Mouse (Mus musculus): Measurements from ENCODE around the gene Maged2.

- TF ChIP-seq POLR2A (IDR thresholded peaks at IDR 0.05; ENCODE audit: insufficient read depth, low read depth, low read length) (no peak), CTCF (IDR thresholded peaks at IDR 0.05) (no peak), EP300 (IDR thresholded peaks at IDR 0.05; ENCODE audit: insufficient read depth, low read depth, low read length) (no peak)
Observed at GRCm38 (mm10) chrX:150815601-150816000, 1.5 kb upstream of the Maged2 start.

Data from heart, adult 2 months (tissue).